Mouse (Mus musculus): ENCODE data around the gene Golph3l.
"Not testable (repeated sequence)": the region's sequence is repeated elsewhere in the genome, so short reads cannot be mapped to it uniquely, and the experiment has no call there.

Gene Golph3l

GRCm38 (mm10) chr3:95624628-95625503 is 36.1 kb downstream of the Golph3l start, which contains the start of gene Ensa:
TSS of gene Ensa (plus strand) at chr3:95624993.
- peak; percentile 99 for DNase-seq (ENCODE audit: low spot score)

- no peak for DNase-seq (ENCODE audit: low spot score)
These were observed 39.0 kb downstream of the Golph3l start for GRCm38 (mm10) chr3:95627763-95628162.

GRCm38 (mm10) chr3:95629755-95630154 is 41.0 kb downstream of the Golph3l start:
- DNase-seq (ENCODE audit: low spot score) = no peak

- DNase-seq (ENCODE audit: low spot score) = no peak
These were observed 42.1 kb downstream of the Golph3l start for GRCm38 (mm10) chr3:95630856-95631255.

- DNase-seq (ENCODE audit: low spot score) = no peak
These were observed 42.6 kb downstream of the Golph3l start for GRCm38 (mm10) chr3:95631304-95631703.

GRCm38 (mm10) chr3:95632648-95633588 is 44.2 kb downstream of the Golph3l start:
- DNase-seq (ENCODE audit: low spot score) = peak; percentile 70

- no peak for DNase-seq (ENCODE audit: low spot score)
These were observed 46.9 kb downstream of the Golph3l start for GRCm38 (mm10) chr3:95635636-95636035.

GRCm38 (mm10) chr3:95636072-95636471 is 47.3 kb downstream of the Golph3l start:
- DNase-seq (ENCODE audit: low spot score) = no peak

- no peak for DNase-seq (ENCODE audit: low spot score)
These were observed 51.0 kb downstream of the Golph3l start for GRCm38 (mm10) chr3:95639694-95640093.

- DNase-seq (ENCODE audit: low spot score) = no peak
These were observed 54.4 kb downstream of the Golph3l start for GRCm38 (mm10) chr3:95643097-95643496.

GRCm38 (mm10) chr3:95645313-95646235 is 56.8 kb downstream of the Golph3l start:
- no peak for DNase-seq (ENCODE audit: low spot score)

GRCm38 (mm10) chr3:95648016-95648415 is 59.3 kb downstream of the Golph3l start:
- DNase-seq (ENCODE audit: low spot score) = no peak

GRCm38 (mm10) chr3:95650276-95651032 is 61.7 kb downstream of the Golph3l start:
- no peak for DNase-seq (ENCODE audit: low spot score)

- DNase-seq (ENCODE audit: low spot score) = no peak
These were observed 62.3 kb downstream of the Golph3l start for GRCm38 (mm10) chr3:95651033-95651373.

GRCm38 (mm10) chr3:95651391-95652203 is 62.9 kb downstream of the Golph3l start:
- no peak for DNase-seq (ENCODE audit: low spot score)

GRCm38 (mm10) chr3:95652204-95652811 is 63.6 kb downstream of the Golph3l start:
- DNase-seq (ENCODE audit: low spot score) = no peak

GRCm38 (mm10) chr3:95652871-95653270 is 64.1 kb downstream of the Golph3l start:
- no peak for DNase-seq (ENCODE audit: low spot score)

GRCm38 (mm10) chr3:95653473-95654034 is 64.8 kb downstream of the Golph3l start:
- peak; percentile 36 for DNase-seq (ENCODE audit: low spot score)

GRCm38 (mm10) chr3:95654371-95654770 is 65.6 kb downstream of the Golph3l start:
- DNase-seq (ENCODE audit: low spot score) = not testable (repeated sequence)
